Mouse (Mus musculus) activated CD4-positive, CD25-positive, alpha-beta regulatory T cell, adult 4 months (primary cell): ENCODE data around the gene Wasf3. TPM values are rescaled to one million over a fixed set of nuclear protein-coding genes. Genes with fewer than 3 reads are reported as not detected.

Experiments used
- ATAC-seq: one replicate; pipeline ENCODE4 v1.8.0; 2017
- polyA plus RNA-seq, 2 experiments: library from polyadenylated mRNA; unstranded; fragments of 100-300 nt; shearing (Covaris generic); gene quantifications; one replicate each; pipeline ENCODE4 v1.2.1; 2017

The Wasf3 gene
- polyA plus RNA-seq, 2 experiments from 2014 or later, result not detected

GRCm38 (mm10) chr5:146402311-146402710, 17.5 kb downstream of the Wasf3 start:
- no peak for ATAC-seq

DNA sequence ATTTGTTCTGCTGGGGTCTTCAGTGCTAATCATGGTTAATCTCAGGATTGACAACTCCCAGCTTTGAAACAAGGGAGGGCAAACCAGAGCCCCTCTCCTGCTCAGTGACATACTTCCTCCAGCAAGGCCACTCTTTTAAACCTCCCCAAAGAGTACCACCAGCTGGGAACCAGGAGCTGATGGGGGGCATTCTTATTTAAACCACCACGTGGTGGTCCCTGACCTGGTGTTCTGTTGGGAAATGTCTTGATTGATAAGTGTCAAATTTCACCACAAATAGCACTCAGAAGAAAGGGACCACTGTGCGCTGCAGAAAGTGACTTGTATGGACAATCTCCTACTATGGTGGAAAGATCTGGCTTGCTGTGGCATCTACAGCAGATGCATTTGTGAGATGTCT, 19.1 kb downstream of the Wasf3 start:
- ATAC-seq, result no peak

DNA sequence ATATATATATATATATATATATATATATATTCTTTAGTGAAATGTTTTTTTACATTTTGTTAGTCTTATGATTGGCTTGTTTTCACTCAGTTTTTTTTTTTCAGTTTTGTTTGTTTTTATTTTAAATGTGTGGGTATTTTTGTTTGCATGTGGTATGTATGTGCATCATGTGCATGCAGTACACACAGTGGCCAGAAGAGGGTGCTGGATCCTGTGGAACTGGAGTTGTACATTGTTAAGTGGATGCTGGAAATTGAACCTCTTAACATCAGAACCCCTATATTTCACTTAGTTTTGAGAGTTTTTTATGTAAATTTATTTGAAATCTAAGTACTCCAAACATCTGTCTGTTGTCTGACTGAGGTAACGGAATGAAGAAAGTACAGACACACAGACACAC, 21.3 kb downstream of the Wasf3 start:
- ATAC-seq, result no peak

DNA sequence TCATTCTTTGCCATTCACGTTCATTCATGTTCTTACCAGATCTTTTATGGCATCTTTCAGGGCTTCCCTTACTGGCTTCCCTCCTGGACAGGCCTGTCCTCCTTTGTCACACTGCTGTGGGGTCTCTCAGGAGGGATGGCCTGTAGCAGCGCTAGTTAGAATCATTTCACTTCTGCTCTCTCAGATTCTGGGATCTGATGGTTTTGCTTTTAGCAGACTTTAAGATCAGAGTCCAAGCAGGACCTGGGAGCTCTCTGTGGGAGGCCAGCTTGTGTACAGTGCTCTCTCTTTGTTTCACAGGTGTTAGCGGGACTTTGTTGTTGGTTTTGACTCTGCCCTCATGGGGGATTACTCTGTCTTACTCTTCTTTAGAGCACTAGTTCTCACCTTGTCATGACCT, 23.0 kb downstream of the Wasf3 start:
- no peak for ATAC-seq

DNA sequence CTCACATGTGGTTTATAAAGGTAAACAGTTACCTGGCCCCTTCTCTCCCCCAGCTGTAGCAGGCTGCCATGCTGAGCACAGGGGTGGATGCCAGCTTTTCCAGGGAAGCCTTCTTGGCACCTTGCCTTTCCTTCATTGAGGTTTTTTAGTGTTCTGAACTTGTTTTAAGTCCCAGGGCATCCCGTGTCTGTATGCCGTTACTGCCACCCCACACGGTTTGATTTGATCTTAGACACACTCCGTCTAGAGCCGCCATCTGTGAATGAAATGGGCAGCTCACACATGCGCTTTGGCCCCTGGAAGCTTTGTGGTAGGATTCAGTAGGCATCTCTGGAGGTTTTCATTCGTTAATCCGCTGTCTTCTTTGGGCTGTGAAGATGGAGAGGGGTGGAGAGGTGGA, 23.8 kb downstream of the Wasf3 start:
- no peak for ATAC-seq

DNA sequence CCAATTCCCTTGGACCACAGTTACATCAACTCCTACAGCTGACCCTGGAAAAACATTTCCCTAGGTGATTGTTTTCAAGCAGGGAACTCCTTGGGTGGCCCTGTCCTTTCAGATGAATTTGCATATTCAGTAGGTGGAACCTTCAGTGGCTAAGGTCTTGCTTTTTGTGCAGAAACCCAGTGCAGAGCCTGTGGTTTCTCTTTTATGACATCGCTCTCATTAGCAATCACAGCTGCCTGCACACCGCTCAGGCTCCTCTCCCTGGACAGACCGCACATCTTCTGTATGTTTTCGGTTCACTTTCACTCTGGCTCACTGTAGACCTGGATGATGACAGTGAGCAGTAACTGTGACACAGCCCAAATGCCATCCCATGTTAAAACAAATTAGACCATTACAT, 26.0 kb downstream of the Wasf3 start:
- no peak for ATAC-seq

DNA sequence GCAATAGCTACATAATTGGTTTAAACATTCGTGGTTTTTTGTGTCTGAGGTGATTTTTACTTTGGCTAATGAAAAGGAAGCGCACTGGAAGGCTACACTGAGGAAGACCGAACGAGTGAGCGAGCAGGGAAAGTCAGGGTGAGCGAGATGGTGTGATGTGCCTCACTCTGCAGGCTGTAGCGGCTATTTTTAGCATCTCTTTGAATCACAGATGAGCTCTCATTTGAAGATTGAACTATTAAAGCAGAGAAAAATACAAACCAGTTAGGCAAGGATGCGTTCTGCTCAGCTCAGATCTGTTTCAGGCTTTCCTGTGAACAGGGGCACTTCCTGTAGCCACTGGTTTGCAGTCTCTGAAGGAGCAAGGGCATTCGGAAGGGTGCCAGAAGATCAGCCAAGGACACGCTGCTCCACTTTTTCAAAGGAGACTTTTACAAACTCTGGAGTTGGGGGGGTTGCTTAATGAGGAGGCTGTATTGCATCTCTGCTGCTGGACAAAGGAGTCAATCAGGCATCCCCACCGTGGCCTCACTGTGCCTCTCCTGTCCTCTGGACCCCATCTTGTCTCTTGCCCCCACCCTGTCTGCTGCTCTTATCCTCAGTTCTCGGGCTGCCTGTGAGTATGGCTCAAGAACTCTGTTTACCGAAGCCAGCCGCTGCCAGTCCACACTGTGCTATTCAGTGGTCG, 28.1 kb downstream of the Wasf3 start:
- no peak for ATAC-seq

DNA sequence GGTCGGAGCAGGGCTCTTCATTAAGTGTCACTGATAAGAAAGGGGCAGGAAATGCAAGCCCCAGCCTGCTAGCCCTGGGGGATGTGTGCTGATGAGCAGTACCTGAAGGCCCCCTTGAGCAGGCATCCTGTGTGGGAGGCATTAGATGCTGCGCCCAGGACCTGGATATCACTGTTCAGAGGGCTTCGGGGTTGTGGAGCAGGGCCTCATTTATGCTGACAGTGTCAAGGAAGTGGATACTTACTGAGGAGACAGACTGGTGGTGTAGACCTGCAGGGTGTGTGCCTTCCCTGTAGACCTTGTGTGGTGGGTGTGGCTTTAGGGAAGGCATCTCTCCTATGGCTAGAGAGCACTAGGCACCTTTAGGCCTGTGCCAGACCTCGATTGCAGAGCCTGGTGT, 29.8 kb downstream of the Wasf3 start:
- no peak for ATAC-seq

DNA sequence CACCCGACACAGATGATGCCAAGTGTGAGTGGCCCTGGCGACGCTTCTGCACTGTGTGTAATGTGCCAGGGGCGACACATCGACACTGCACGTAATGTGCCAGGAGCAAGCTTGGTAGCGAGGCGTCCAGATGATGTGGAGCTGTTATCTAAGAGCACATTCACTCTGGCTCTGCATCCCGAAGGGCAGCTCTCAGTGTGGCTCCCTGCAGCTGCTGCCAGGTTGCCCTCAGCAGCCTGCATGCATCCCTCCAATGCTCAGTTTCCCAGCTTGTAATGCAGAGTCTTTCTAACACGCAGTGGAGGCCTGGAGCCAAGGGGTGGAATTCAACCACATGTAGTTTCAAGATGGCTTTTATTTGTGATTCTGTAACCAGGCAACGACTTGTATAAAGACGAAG, 30.4 kb downstream of the Wasf3 start:
- ATAC-seq, result no peak

DNA sequence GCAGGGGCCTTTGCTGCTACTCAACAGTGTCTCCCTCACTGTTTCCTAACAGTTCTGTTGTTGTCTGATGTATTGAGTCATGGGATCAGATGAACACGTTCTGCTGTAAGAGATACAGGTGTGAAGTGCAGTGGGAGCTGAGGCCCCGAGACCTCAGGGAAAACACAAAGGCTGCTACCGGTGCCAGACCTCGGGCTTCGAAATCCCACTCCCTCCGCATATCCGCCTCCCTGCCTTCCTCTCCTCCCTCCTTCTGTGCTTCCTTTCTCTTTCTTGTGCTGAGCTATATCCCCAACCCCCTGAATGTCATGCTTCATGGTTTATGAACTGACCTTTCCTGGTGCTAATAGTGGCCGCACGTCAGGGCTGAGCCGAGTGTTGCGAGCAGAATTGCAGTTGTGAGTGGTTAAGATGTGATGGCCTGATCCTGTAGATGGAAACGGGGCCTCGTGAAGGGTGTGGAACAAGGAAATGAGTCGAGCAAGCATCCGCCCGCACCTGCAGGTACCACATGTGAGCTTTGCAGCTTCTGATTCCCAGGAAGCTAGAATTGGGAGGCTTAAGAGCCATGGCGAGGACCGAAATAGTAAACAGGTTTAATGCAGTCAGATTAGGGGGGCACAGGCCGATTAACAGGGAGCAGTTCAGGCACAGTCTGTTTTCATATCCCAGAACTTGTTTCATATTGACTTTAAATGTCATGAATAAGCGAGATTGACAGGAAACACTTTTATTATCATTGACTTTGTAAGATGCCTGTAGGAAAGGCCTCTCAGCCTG, 31.7 kb downstream of the Wasf3 start:
- no peak for ATAC-seq

- ATAC-seq, result no peak
Measured at GRCm38 (mm10) chr5:146418092-146418491, 33.3 kb downstream of the Wasf3 start.

- no peak for ATAC-seq
Measured at GRCm38 (mm10) chr5:146420081-146420480, 35.3 kb downstream of the Wasf3 start.

GRCm38 (mm10) chr5:146424711-146425326, 40.0 kb downstream of the Wasf3 start:
- ATAC-seq, result no peak

DNA sequence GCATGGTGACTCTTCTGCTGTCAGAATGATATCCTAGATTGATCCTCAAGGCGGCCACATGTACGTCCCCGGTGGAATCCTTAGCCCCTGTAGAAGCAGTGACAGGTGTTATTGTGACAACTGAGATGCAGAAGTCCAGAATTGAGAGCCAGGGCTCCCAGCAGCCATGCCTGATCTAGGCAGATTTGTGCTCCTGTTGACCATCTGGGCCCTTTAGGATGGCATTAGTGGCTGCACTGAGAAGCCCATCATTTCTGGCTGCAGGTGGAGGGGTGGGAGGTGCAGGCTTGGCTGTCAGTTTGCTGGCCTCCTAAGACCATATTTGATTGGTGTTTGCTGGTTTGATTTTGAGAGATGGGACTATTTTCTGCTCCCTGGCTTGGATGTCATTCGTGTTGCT, 40.9 kb downstream of the Wasf3 start:
- ATAC-seq, result no peak

DNA sequence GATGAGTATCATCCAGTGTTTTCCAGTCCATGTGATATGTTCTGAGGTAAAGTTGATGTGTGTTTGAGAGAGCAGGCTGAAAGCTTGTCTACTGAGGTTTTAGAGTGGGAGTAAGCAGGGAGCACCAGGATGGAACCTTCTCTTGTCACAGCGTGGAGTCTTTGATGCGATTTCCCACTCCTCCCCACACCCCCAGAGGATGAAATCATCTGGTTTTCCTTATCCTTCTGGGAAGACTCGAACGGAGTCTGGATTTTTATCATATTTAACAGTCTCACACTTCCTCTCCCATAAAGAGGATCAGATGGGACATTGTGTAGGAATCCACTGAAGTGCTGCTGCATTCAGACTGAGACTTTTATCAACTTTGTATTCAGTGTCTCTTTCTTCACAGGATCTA, 43.3 kb downstream of the Wasf3 start:
- no peak for ATAC-seq

DNA sequence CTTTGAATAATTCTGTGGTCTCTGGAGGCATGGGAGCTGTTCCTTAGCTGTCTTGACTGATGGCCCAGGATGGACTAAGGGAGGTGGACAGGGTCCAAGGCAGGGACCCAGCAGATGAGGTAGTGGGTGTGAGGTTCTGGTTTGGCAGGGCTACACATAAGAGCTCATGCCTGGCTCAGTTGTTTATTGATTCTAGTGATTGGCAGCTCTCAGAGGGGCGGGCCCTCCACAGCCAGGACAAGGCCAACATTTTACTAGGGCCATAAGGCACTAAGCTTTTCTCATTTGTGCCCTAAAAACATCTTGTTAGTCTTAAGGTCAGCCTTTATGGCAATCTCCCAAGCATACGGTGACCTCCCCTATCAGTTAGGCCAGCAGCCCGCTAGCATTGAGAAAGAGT, 47.0 kb downstream of the Wasf3 start:
- no peak for ATAC-seq

DNA sequence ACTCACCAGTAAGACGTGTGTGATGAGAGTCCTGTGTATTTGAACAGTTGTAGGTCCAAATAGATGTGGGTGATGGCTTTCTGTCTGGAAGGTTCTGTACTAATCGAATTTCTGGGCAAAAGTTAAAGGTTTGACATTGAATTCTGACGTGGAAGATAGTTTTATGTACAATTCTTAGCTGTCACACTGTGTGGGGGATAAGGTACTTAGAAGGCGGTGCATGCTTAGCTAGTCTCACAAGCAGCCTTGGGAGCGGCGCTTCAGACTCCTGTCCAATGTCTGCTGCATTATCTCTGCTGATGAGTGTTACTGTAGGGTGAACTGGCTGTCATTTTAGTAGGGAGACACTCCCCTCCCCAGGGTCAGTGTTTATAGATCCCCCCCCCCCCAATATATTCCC, 47.7 kb downstream of the Wasf3 start:
- no peak for ATAC-seq

DNA sequence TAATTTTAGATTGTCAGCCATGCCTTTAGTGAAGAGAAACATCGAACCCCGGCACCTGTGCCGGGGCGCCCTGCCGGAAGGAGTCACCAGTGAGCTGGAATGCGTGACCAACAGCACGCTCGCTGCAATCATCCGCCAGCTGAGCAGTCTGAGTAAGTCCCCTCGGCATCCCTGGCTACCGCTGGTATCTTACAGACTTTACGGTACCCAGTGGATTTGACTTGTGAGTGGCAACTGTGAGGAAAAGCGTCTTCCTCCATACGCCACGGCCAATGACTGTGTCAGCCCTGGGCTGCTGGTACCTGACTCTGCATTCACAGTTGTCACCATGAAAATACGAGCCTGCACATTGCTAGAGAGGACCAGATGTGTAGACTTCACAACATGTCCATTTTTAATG, 50.5 kb downstream of the Wasf3 start:
- no peak for ATAC-seq

DNA sequence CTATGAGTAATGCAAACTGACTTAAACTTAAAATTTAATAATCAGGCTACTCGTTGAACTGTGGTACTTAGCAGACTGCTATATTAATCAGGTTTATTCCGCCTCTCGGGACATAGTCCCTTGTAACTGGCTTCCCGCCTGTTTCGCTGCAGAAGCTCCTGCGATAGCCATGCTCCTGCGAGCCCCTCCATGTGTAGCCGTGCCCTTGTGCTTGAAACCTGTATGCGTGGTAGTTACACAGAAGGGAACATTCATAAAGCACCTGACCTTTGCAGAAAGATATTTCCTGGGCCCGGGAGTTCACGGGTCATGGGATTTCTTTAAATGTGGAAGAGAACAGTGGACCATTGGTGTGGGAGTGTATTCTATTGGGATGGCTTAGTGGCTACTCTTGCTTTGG, 52.0 kb downstream of the Wasf3 start:
- no peak for ATAC-seq

- ATAC-seq, result no peak
Measured at GRCm38 (mm10) chr5:146439152-146439781, 54.5 kb downstream of the Wasf3 start.

GRCm38 (mm10) chr5:146440273-146440672, 55.5 kb downstream of the Wasf3 start:
- no peak for ATAC-seq

DNA sequence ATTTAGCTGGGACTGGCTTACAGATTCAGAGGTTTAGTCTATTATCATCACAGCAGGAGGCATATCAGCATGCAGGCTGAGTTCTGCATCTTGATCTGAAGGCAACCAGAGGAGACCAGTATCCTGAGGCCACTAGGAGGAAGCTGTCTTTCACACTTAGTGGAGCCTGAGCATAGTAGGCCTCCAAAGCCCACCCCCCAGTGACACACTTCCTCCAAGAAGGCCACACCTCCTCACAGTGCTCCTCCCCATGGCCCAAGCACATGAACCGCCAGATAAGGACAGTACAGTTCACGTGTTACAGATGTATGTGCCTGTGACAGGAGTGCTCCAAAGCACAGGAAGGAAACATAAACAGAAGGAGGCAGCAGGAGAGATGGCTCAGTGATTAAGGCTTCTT, 58.0 kb downstream of the Wasf3 start:
- no peak for ATAC-seq

DNA sequence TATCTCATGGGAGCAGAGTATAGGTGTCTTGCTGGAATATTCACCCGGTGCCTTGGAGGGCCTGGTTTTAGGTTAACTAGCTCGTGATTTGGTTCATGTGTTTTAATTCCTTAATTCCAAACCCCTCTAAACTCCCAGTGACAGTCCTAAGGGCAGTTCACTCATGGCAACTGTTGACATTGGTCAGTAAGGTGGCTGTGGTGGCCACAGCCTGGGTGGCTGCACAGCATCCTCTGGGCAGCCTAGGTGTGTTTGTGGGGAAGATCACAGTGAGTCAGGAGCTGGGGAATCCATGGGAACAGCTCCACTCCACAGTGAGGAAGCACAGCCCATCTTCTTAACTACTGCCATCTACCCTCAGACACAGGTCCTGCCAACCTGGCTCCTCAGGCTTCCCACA, 61.8 kb downstream of the Wasf3 start:
- ATAC-seq, result no peak
